Mouse (Mus musculus): ENCODE results near the gene Cep112.
A peak's percentile ranks its signal among the peaks of the same experiment; 100 is the strongest.

The Cep112 gene

DNA sequence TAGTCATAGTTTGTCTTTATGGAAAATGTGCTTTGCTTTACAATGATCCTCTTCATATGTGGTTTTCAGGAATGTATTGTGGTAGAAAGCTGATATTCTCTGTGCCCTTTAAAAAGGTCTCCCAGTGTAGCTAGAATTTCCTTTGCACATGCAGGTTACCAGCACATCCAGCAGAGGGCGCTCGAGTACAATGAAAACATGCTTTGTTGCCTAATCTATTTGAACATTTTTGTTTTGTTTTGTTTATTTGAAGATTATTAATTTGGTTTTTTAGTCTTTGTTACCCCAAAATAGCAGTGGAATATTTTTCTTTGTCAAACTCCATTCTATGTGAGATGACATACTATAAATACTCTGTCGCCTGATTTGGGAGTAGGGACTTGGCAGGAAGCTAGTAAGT is 24.8 kb downstream of the Cep112 start:
- DNase-seq: peak; percentile 75 to 76

DNA sequence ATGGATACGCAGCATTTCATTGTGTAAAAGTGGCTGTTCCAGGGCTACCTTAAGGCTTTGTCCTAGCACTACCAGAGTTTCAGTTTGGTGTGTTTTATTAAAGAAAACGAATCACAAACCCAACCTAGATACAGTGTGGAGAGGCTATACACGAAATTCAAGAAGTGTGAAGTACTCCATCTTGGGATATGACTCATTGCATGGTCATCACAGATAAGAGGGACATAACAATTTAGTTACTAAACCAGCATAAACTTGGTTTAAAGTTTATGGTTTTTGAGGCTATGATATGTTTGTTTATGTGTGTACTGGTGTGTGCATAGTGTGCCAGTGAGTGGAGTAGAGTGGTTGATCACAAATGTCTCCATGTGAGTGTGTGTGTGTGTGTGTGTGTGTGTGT is 34.6 kb downstream of the Cep112 start:
- no peak for DNase-seq

DNA sequence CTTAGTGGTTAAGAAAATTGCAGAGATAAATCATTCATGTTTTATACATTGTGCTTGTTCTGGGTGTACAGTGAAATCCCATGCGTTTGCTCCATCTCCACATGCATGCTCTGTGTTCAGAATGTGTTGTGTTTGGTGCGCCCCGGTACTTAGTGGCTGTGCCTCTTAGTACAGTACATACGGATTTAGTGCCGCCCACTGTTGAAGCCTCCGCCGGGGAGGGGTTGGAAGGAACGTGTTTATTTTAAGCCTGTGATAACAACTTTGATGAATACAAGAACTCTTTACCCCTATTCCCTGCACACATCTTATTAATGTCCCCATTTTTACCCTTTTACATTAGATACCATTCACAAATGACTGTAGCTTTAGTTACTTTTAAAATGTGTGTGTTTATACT is 39.1 kb downstream of the Cep112 start:
- no peak for DNase-seq

DNA sequence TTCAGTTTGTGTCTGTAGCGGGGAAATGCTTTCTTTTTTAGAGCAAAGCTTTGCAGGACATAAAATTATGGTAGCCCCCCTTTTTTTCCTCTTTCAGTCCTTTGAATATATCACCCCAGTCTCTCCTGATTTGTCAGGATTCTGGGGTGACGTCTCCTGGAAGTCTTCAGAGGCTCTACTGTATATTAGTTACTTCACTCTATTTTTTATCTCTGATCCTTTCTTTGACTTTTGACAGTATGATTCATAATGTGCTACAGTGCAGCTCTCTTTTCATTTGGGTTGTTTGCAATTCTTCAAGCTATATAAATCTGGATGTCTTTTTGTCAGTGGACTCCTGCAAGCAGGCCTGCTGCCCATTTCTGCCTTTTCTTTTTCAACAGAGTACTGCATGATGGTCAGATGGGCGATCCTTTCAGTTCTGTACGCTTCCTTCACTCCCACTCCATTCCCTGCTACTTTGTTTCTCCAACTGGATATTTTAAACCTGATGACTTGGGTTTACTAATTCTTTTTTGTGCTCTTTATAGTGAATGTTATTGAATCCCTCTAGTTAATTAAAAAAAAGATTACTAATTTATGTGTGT is 39.8 kb downstream of the Cep112 start:
- no peak for DNase-seq

DNA sequence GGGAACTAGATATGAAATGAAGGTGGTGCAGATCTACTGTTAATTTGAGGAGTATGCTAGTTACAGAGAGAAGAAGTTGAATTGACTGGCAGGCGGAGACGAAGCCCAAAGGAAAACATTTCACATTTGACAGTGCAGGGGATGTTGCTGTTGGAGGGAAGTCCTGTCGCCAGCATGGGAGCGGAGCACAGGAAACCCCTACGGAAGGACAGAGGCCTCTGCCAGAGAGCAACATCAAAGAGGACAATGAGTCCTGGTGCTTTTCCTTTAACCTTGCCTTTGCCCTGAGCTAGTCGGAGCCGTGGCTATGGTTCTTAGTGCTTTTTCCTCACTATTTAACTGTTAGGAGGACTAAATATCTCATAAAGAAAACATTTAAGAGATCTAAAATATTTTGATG is 50.7 kb downstream of the Cep112 start:
- no peak for DNase-seq

DNA sequence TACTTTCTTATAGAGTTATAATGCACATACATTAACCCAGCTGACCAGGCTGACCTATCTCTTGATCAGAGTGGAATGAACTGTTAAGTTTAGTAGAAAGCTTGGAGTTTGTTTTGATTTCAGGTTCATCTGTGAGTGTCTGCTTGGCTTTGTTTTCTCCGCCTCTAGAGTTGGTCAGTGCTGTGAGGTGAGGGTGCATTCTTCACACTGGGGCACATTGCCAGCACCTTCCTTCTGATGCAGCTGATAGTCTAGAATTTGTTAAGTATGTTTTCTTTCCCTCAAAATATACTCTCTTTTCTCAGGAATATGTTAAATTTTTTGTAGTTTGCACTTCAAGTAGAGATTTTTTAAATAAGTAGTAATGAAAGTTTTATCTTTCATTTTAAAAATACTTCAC is 51.2 kb downstream of the Cep112 start:
- DNase-seq: no peak

DNA sequence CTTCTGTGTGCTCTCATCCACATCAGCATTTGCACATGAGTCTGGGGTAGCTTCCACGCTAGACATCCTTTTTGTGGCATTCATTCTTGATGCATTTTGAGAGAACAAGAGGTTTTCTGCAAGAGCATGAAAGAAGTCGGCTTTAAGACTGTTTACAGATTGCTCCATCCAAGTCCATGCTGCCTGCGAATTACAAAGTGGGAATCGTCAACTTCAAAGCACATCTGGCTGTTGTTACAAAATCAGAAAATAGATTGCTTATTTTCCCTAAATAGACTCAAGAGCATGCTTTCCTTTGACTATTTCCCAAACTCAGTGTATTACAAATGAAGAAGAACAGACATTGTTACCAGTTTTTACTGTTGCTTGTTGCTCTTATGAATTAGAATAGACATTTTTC is 59.0 kb downstream of the Cep112 start:
- DNase-seq: no peak

DNA sequence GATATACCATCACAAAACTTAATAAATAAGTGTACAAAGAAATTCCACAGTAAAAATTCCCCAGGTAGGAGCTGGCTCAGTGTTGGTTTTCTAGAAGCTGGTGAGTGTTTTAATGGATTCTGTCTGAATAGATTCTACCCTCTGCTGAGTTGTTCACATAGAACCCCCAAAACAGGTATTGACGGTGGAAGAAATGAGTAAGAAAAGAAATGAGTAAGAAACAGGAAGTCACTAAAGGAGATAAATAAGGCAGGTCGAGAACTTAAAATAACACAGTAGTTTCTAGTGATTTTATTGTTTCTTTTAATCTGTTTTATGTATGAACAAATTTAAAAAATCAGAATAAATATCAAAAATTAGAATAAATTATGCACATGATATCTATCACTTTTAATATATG is 63.3 kb downstream of the Cep112 start:
- DNase-seq: no peak

DNA sequence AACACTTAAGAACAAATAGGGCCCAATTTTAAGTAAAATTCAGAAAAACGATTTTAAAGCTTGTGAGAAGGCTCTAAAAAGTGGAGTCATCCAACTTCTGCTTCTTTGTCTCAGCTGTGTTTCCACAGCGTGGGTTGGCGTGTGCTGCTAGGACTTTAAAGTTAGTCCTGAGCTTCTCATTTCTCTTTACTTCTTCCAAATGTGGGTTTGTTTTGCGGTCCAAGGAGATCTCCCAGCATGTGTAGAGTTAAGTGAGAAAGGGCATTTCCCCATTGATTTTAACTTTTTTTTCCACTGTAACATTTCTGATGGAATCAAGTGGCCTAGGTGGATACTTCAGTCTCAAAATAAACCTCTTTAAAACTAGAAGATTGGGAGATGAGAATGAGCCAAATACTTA is 64.9 kb downstream of the Cep112 start:
- DNase-seq: no peak

DNA sequence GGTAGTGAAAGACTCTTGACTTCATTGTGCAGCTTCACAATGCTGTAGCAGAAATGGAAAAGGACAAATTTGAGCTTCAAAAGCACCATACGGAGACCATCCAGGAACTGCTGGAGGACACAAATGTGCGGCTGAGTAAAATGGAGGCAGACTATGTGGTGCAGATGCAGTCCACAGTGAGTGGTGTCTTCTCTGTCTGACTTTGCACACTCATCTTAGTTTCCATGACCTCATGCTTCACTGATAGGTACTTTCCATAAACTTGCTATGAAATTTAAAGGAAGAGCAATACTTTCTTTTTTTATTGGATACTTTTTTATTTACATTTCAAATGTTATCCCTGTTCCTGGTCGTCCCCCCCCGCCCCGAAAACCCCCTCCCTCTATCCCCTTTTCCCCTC is 83.2 kb downstream of the Cep112 start:
- DNase-seq: no peak

DNA sequence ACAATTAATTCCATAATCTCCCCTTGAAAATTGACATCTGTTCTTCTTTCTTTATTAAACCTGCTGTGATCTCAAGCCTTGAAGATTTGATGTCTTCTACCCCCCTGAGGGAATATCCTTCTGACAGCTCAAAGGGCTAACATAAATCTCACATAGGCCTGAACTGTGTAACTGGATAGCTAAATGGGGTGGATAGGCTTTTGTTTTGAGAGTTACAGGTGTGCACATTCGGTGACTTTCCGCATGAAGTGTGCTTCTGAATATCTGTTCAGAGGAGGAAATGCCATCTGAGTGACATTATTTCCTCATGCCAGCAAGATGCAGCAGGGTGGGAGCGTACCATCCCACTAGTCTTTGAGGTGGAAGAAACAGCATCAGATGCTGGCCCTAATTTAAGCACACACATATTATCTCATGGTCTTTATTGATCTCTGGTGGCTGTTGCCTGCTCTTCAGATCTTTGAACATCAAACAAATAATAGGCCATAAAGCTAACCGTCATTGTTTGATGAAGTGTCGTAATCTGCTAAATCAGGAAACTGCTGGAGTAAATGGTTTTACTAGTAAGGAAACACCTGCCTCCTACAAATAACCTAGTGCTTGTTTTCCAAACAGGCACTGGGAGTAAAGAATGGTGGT is 102.9 kb downstream of the Cep112 start:
- no peak for DNase-seq

DNA sequence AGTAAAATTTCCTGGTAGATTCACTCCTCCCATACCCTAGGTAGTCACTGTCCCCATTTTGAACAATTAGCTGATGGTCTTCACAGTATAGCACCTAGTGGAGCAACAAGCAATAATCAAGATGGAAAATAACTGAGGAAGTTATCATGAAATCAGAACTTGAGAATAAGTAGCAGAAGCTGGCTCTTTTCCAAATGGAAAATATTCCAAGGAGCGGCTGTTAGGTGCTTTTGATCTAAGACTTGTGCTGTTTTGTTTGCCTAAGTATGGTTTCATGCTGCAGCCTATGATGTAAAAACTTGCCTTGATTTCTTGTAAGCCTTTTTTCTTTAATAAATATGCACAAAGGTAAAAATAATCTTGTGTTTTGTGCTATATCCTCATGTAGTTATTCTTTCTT is 107.9 kb downstream of the Cep112 start:
- DNase-seq: no peak

DNA sequence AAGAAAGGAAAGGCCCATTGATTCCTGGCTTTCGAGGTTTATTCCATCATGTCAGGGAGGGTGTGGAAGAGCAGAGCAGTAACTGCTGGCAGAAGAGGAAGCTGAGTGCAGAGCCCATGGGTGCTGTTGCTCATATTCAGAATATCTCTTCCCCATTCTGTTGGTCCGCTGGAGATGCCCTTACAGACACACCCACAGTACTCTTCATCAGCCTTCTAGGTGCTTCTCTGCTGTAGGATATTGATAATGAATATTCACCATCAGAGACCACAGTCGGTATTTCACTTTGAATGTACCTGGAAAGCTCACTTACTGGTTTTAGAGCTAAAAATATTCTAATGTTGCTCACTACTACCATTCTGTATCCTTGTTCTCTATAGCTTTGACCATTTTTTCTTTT is 109.0 kb downstream of the Cep112 start:
- DNase-seq: no peak

DNA sequence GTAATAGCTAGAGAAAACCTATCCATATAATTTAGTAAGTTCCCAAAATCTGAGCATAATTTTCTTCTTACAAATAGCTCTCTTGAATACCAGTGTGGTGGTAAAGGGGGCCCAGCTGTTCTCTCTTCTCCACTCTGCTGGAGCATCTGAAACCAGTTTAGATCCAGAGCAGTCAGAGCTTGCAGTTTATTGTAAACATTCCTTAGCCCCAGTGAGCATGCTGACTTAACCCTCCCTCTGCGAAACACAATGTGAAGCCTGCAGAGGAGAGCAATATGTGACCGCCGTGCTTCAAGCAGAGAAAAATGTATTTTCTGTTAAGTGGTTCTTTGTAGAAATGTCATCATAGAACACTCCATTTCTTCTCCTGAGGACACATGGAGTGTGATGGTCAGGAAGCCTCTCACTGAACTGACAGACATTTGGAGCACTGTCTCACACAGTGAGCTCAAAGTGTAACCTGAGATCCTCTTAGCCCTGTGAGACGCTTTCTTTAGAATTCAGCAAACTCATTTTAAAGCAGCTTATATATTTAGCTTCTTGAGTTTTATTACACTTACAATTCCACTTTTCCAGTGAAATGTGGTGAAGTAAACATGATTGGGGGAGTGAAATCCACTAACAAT is 128.1 kb downstream of the Cep112 start:
- DNase-seq: no peak

DNA sequence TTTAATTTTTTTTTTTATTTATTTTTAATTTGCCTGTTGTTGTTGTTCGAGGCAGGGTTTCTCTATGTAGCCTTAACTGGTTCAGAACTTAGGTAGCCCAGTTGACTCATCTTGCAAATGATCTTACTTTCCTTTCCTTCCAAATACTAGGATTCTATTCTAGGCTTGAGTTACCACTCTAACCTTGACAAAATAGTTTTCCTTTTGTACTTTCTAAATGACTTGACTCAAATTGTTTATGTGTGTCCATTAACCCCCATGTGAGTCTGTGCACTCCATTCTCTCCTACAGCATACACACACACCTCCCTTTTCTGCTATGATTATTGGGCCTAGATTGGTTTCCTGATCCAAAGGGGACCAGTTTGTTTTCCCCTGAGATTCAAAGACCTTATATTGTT is 128.9 kb downstream of the Cep112 start:
- DNase-seq: no peak

DNA sequence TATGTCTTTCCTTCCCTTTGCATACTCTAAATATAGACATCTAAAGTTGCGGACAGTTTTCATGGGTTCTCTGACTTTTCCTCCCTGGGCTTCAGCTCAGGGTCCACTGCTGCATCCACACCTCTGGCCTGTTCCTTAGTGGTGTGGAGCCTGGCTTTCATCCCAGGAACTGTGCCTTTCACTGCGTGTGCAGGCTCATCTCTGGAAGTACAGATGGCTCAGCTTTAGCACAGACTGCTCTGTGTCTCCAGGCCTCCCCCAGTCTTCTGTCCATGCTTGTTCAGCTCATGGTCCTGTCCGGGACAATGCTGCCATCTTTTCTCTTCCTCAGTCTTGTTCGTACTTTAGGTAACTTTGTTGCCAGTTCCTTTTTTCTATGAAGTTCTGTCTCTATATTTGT is 133.6 kb downstream of the Cep112 start:
- no peak for DNase-seq

DNA sequence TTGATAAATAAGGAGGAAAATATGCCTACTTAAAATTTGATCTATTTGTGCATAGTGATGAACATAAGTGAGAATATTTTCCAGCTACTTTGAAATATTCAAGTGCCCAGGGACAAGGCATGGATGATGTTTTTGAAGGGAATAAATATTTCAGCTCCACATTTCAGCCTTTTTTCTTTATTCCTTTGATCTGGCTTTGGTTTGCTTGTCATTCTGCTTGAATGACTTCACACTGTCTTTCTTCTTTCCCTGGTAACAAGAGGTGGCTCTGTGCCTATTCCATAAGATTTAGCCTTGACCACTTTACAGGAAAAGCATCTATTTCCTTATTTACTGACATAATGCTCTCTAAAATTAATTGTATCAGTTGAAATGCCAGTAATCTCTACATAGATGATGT is 134.5 kb downstream of the Cep112 start:
- no peak for DNase-seq

DNA sequence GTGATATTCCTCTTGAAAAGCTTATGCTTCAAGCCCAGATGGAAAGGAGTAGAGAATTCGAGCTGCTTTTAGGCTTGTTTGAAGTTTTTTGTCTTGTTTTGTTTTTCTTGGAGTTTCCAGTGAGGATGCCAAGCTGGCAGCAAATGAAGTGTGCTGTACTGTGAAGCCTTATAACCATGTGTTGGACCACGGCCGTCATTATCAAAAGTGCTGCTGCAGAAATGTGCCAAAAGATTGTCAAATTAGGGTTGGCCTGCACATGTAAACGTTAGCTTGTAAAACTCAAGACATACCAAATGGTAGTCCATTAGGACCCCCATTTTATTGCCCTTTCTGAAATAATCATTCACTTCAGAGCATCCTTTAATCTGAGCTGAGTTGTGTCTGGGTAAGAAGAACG is 137.1 kb downstream of the Cep112 start:
- DNase-seq: no peak

DNA sequence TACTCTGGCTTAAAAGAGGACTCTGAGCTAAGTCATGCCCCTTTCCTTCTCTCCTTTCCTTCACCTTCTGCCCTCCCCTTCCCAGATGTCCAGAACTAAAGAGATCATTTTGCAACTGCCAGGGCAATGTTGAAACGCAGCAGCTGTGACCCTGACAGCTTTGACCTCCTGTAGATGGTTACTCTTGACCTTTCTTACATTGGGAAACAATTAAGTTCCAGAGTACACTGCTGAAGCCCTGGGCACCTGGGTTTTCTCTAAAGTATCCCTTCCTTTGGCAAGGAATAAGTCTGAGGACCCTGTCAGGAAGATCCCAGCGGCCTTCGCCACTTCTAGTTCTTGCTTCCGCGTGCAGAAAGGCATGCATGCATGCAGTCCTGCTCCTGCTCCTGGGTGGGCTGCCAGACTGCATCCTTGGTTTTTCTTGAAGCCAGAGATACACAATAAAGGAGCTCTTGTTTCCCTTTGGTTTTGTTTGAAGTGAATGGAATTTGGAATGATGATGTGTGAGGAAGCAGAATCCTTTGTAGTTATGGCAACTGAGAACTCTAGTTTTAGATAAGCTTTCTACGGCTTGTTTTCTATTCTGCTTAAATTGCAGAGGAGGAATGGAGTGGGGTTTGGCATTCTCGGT is 161.7 kb downstream of the Cep112 start:
- DNase-seq: no peak

DNA sequence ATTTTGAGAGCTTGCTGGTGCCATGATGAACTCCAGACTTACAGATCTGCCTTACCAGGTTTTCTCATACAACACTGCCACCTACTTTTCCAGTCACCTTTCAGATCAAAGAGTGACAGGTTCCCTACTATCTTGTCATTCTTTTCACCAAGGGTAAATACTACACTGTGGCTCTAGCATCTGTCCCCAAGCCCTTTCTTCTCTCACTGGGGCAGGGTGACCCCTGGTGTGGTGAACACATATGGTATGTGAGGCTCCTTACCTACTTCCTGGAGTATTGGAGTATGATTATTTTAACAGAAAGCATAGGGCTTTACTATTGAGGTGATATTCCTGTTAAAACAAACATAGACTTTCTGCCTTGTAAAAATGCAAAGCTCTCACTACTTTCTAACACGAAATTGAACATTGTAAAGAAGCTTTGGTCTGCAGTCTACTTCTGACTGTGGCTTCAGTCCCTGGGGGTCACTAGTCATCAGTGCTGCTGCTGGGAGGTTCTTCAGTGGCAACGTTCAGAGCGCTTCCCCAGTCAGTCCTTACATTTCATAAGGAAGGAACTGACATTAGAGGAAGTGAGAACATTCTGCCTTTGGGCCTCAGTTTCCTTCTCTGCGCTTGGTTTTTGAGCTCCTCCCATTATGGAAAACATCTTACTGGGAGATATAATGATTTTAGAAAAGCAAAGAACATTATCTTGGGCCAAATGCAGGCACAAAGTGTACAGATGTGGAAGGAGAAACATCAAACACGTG is 168.4 kb downstream of the Cep112 start:
- no peak for DNase-seq

DNA sequence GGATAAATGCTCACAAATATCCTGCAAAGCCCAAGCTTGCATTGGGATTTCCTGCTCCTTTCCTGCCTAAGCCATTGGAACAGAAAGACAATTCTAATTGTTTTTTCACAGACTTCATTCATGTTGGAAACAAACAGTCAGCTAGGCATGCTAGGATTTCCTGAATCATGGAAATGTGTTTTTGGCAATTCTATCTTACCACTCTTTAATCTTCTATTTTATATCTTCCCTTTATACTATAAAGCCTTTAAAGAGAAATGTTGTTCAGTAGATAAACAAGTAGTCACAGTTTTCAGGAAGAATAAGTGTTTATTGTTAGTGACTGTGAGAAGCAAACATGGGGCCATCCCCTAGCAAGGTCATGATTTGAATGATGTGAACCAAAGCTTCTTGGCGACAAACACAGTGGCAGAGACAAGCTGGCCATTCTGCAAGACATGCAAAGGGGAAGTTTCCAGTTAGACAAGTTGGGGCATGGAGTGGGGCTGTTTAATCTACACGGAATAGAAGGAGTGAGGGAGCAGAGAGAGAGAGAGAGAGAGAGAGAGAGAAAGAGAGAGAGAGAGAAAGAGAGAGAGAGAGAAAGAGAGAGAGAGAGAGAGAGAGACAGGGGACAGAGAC is 169.1 kb downstream of the Cep112 start:
- no peak for DNase-seq

DNA sequence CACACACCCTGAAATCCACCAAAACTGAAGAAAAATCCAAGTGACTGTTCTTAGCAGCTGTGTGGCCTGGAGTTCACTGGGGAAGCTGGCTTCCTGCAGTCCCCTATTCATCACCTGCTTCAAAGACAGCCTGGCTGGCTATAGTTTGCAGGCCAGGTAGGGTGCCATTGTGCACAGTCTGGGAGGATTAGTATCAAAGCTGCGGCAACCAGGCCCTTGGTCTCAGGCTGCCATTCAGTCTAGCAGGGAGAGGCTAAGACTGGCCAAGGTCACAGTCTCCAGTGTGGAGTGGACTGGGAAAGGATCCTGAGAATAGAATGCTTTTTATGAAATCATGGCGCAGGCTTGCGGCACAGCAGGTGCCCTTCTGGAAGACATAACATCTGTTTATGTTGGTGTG is 180.3 kb downstream of the Cep112 start:
- DNase-seq: no peak

DNA sequence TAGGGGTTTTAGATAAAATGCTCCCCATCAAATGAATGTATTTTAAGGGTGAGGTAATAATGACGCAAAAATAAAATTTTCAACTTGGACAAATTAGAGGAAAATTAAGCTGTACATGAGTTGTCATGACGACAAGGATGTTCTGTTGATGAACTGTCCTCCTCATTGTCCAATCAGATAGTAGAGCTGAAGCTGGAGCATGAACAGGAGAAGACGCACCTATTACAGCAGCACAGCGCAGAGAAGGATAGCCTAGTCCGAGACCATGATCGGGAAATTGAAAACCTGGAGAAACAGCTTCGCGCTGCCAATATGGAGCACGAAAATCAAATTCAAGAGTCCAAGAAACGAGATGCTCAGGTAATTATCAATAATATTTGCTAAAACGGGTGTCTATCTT is 181.0 kb downstream of the Cep112 start:
- DNase-seq: no peak

Data from B cell, adult 2 months (primary cell).